Mouse (Mus musculus) liver, postnatal 0 days (tissue): Measurements from ENCODE around the gene Abt1. TPM values are rescaled to one million over a fixed set of nuclear protein-coding genes. Genes with fewer than 3 reads are reported as not detected.
A peak's percentile ranks its signal among the peaks of the same experiment; 100 is the strongest.

Experiments
- ATAC-seq: fragments of 200-750 bp; cut with Nextera tagmentation; 2 replicates; pipeline ENCODE4 v1.8.0; 2017; ENCODE audit warnings: mild to moderate bottlenecking, moderate library complexity
- DNase-seq: peaks from one replicate; pipeline ENCODE4 v3.0.0-alpha.2; 2016
- H3K27ac ChIP-seq: fragments of 300-500 bp; sonication (generic); 2 replicates; pipeline ENCODE4 v1.5.1; 2014; ENCODE audit warnings: antibody characterized with exemption, moderate library complexity, mild to moderate bottlenecking, low read depth
- H3K27me3 ChIP-seq: fragments of 300-500 bp; sonication (generic); 2 replicates; pipeline ENCODE4 v1.6.1; 2014; ENCODE audit warnings: low read length, control low read depth, mixed read lengths; ENCODE audit not compliant: insufficient read depth
- H3K36me3 ChIP-seq: fragments of 300-500 bp; sonication (generic); replicated peaks from 2 replicates; pipeline ENCODE4 v1.6.1; 2014; ENCODE audit warnings: mild to moderate bottlenecking, control low read depth, low read length, moderate library complexity, mixed read lengths; ENCODE audit not compliant: insufficient read depth
- H3K4me1 ChIP-seq: fragments of 300-500 bp; sonication (generic); 2 replicates; pipeline ENCODE4 v1.6.1; 2014; ENCODE audit warnings: antibody characterized with exemption, mild to moderate bottlenecking, control low read depth; ENCODE audit not compliant: insufficient read depth
- H3K4me2 ChIP-seq: fragments of 300-500 bp; sonication (generic); 2 replicates; pipeline ENCODE4 v1.6.1; 2014; ENCODE audit warnings: low read depth, mild to moderate bottlenecking, low read length, moderate library complexity, mixed read lengths
- H3K4me3 ChIP-seq: fragments of 300-500 bp; sonication (generic); 2 replicates; pipeline ENCODE4 v1.5.1; 2014; ENCODE audit warnings: low read depth, low read length
- H3K9ac ChIP-seq: fragments of 300-500 bp; sonication (generic); replicated peaks from 2 replicates; pipeline ENCODE4 v1.6.1; 2014; ENCODE audit warnings: mild to moderate bottlenecking, moderate library complexity
- H3K9me3 ChIP-seq: fragments of 300-500 bp; sonication (generic); 2 replicates; pipeline ENCODE4 v1.6.1; 2016; ENCODE audit warnings: mild to moderate bottlenecking, control low read depth, low read length, mixed read lengths
- CTCF ChIP-seq: sonication (generic); IDR thresholded peaks from 2 replicates; pipeline ENCODE4 v1.5.1; 2016; ENCODE audit warnings: antibody characterized with exemption, low read depth
- EP300 ChIP-seq: IDR thresholded peaks from 2 replicates; pipeline ENCODE4 v1.6.1; 2016; ENCODE audit warnings: antibody characterized with exemption, low read depth, mild to moderate bottlenecking
- WGBS: fragments of 180-500 bp; shearing (Covaris S2); extraction: QIAGEN DNeasy Blood & Tissue Kit; methylation state at CpG from one replicate; pipeline ENCODE4 v1.1.7; 2014; ENCODE audit not compliant: insufficient replicate concordance; 5-methylcytosine and 5-hydroxymethylcytosine counted together
- polyA plus RNA-seq: library from polyadenylated mRNA; unstranded; fragments of >200 nt; fragmentation: Nextera tagmentation; extraction: Ambion mirVana; gene quantifications from 2 replicates; pipeline ENCODE4 v1.2.1, GENCODE M21; 2015

Gene Abt1
- polyA plus RNA-seq, 1 experiment from 2014 or later: 4.8 TPM

- Histone ChIP-seq H3K9me3 (no peaks in the 10 kb centered on the region), H3K27ac (no peak overlapping the region), H3K4me1 (peaks cover 16% of the 10 kb centered on the region), H3K36me3 (no peaks in the 10 kb centered on the region), H3K27me3 (peaks cover 3% of the 10 kb centered on the region; the same call in 1 of the 2 replicates), H3K4me2 (peak overlapping the region; percentile 64), H3K9ac (no peak overlapping the region; the same call in 1 of the 2 replicates), H3K4me3 (peak overlapping the region; percentile 32)
- ATAC-seq: peak; percentile 55
- DNase-seq: no peak
- TF ChIP-seq EP300: no peak
- no peak for TF ChIP-seq CTCF
- WGBS: 2% methylated on average over 28 of the region's 28 CpGs
These were observed 10.8 kb downstream of the Abt1 start for GRCm38 (mm10) chr13:23412630-23413521.

GRCm38 (mm10) chr13:23412211-23412629 lies 11.4 kb downstream of the Abt1 start:
- no peaks in the 10 kb centered on the region for H3K9me3 ChIP-seq
- WGBS: under 1% methylated on average over 20 of the region's 20 CpGs
- peaks cover 16% of the 10 kb centered on the region for H3K4me1 ChIP-seq
- H3K27me3 ChIP-seq: peaks cover 3% of the 10 kb centered on the region; the same call in 1 of the 2 replicates
- DNase-seq (no peak), ATAC-seq (peak; percentile 33; the same call in 1 of the 2 replicates)
- TF ChIP-seq EP300 (no peak), CTCF (no peak)
- no peaks in the 10 kb centered on the region for H3K36me3 ChIP-seq
- H3K4me3 ChIP-seq: peak overlapping the region; percentile 32
- no peak overlapping the region for H3K27ac ChIP-seq
- H3K4me2 ChIP-seq: peak overlapping the region; percentile 64
- H3K9ac ChIP-seq: no peak overlapping the region; the same call in 1 of the 2 replicates

- Histone ChIP-seq H3K4me1 (peaks cover 16% of the 10 kb centered on the region), H3K9me3 (no peaks in the 10 kb centered on the region), H3K4me2 (peak overlapping the region; percentile 64), H3K27ac (no peak overlapping the region), H3K4me3 (peak overlapping the region; percentile 32), H3K27me3 (peaks cover 3% of the 10 kb centered on the region; the same call in 1 of the 2 replicates), H3K36me3 (no peaks in the 10 kb centered on the region), H3K9ac (no peak overlapping the region)
- ATAC-seq (peak; percentile 25; the same call in 1 of the 2 replicates), DNase-seq (no peak)
- WGBS: 10% methylated on average over 29 of the region's 29 CpGs
- TF ChIP-seq EP300: no peak
- no peak for TF ChIP-seq CTCF
These were observed 12.1 kb downstream of the Abt1 start for GRCm38 (mm10) chr13:23411311-23412210.

GRCm38 (mm10) chr13:23410632-23411031 lies 13.0 kb downstream of the Abt1 start:
- WGBS: 66% methylated on average over 9 of the region's 9 CpGs
- H3K27ac ChIP-seq: no peak overlapping the region
- H3K27me3 ChIP-seq: peaks cover 3% of the 10 kb centered on the region; the same call in 1 of the 2 replicates
- DNase-seq: no peak
- H3K4me3 ChIP-seq: no peak overlapping the region
- peaks cover 16% of the 10 kb centered on the region for H3K4me1 ChIP-seq
- H3K9ac ChIP-seq: no peak overlapping the region
- H3K36me3 ChIP-seq: no peaks in the 10 kb centered on the region
- no peak for TF ChIP-seq CTCF
- no peak for TF ChIP-seq EP300
- H3K4me2 ChIP-seq: no peak overlapping the region
- H3K9me3 ChIP-seq: no peaks in the 10 kb centered on the region
- ATAC-seq: no peak

- 7% methylated on average over 2 of the region's 2 CpGs for WGBS
- TF ChIP-seq CTCF (no peak), EP300 (no peak)
- H3K4me1 ChIP-seq: peaks cover 6% of the 10 kb centered on the region
- DNase-seq (no peak), ATAC-seq (no peak)
- no peak overlapping the region for H3K9ac ChIP-seq
- H3K4me3 ChIP-seq: no peak overlapping the region
- H3K27me3 ChIP-seq: 0 out of 2 replicates have a peak, but pooled peaks cover 14% of the 10 kb centered on the region
- H3K9me3 ChIP-seq: no peaks in the 10 kb centered on the region
- peak overlapping the region; percentile 80 for H3K4me2 ChIP-seq
- no peaks in the 10 kb centered on the region for H3K36me3 ChIP-seq
- no peak overlapping the region for H3K27ac ChIP-seq
These were observed 21.0 kb downstream of the Abt1 start for GRCm38 (mm10) chr13:23402626-23403025.
